Mouse (Mus musculus): Measurements from ENCODE around the gene Tle2. TPM values are rescaled to one million over a fixed set of nuclear protein-coding genes. Genes with fewer than 3 reads are reported as not detected.

Tle2 gene
- polyA plus RNA-seq, 1 experiment, result 97.8 TPM

GRCm38 (mm10) chr10:81588739-81589138, 14.4 kb downstream of the Tle2 start:
- no peak overlapping the region for H3K27ac ChIP-seq (ENCODE audit: insufficient read depth, low read length)
- TF ChIP-seq POLR2A (IDR thresholded peaks at IDR 0.05; ENCODE audit: extremely low read depth, insufficient read depth, low read length), result no peak
- TF ChIP-seq CTCF (IDR thresholded peaks at IDR 0.05; ENCODE audit: extremely low read depth, insufficient read depth, low read length), result no peak
- no peaks in the 10 kb centered on the region for H3K4me1 ChIP-seq (ENCODE audit: control insufficient read depth, insufficient read depth, low read length)
- no peak overlapping the region for H3K4me3 ChIP-seq (ENCODE audit: insufficient read depth, low read length)

GRCm38 (mm10) chr10:81591846-81592245, 17.5 kb downstream of the Tle2 start:
- Histone ChIP-seq H3K4me1 (ENCODE audit: control insufficient read depth, insufficient read depth, low read length) (0 out of 2 replicates have a peak, but pooled peaks cover 1% of the 10 kb centered on the region), H3K27ac (ENCODE audit: insufficient read depth, low read length) (no peak overlapping the region), H3K4me3 (ENCODE audit: insufficient read depth, low read length) (no peak overlapping the region)
- TF ChIP-seq POLR2A (IDR thresholded peaks at IDR 0.05; ENCODE audit: extremely low read depth, insufficient read depth, low read length) (no peak), CTCF (IDR thresholded peaks at IDR 0.05; ENCODE audit: extremely low read depth, insufficient read depth, low read length) (no peak)

GRCm38 (mm10) chr10:81592631-81593030, 18.3 kb downstream of the Tle2 start:
- Histone ChIP-seq H3K4me3 (ENCODE audit: insufficient read depth, low read length) (no peak overlapping the region), H3K27ac (ENCODE audit: insufficient read depth, low read length) (no peak overlapping the region), H3K4me1 (ENCODE audit: control insufficient read depth, insufficient read depth, low read length) (peaks cover 1% of the 10 kb centered on the region; the same call in 1 of the 2 replicates)
- TF ChIP-seq POLR2A (IDR thresholded peaks at IDR 0.05; ENCODE audit: extremely low read depth, insufficient read depth, low read length), result no peak
- no peak for TF ChIP-seq CTCF (IDR thresholded peaks at IDR 0.05; ENCODE audit: extremely low read depth, insufficient read depth, low read length)

GRCm38 (mm10) chr10:81593223-81593622, 18.9 kb downstream of the Tle2 start:
- Histone ChIP-seq H3K27ac (ENCODE audit: insufficient read depth, low read length) (no peak overlapping the region), H3K4me3 (ENCODE audit: insufficient read depth, low read length) (no peak overlapping the region), H3K4me1 (ENCODE audit: control insufficient read depth, insufficient read depth, low read length) (peaks cover 1% of the 10 kb centered on the region; the same call in 1 of the 2 replicates)
- TF ChIP-seq POLR2A (IDR thresholded peaks at IDR 0.05; ENCODE audit: extremely low read depth, insufficient read depth, low read length) (no peak), CTCF (IDR thresholded peaks at IDR 0.05; ENCODE audit: extremely low read depth, insufficient read depth, low read length) (no peak)

GRCm38 (mm10) chr10:81593935-81594334, 19.6 kb downstream of the Tle2 start:
- peaks cover 1% of the 10 kb centered on the region; the same call in 1 of the 2 replicates for H3K4me1 ChIP-seq (ENCODE audit: control insufficient read depth, insufficient read depth, low read length)
- H3K27ac ChIP-seq (ENCODE audit: insufficient read depth, low read length), result no peak overlapping the region
- no peak for TF ChIP-seq CTCF (IDR thresholded peaks at IDR 0.05; ENCODE audit: extremely low read depth, insufficient read depth, low read length)
- H3K4me3 ChIP-seq (ENCODE audit: insufficient read depth, low read length), result no peak overlapping the region

GRCm38 (mm10) chr10:81595599-81595998, 21.2 kb downstream of the Tle2 start:
- no peak overlapping the region for H3K27ac ChIP-seq (ENCODE audit: insufficient read depth, low read length)
- TF ChIP-seq POLR2A (IDR thresholded peaks at IDR 0.05; ENCODE audit: extremely low read depth, insufficient read depth, low read length) (no peak), CTCF (IDR thresholded peaks at IDR 0.05; ENCODE audit: extremely low read depth, insufficient read depth, low read length) (no peak)

GRCm38 (mm10) chr10:81596611-81597010, 22.2 kb downstream of the Tle2 start:
- H3K4me1 ChIP-seq (ENCODE audit: control insufficient read depth, insufficient read depth, low read length), result peaks cover 1% of the 10 kb centered on the region; the same call in 1 of the 2 replicates
- TF ChIP-seq CTCF (IDR thresholded peaks at IDR 0.05; ENCODE audit: extremely low read depth, insufficient read depth, low read length) (no peak), POLR2A (IDR thresholded peaks at IDR 0.05; ENCODE audit: extremely low read depth, insufficient read depth, low read length) (no peak)
- H3K27ac ChIP-seq (ENCODE audit: insufficient read depth, low read length), result no peak overlapping the region
- H3K4me3 ChIP-seq (ENCODE audit: insufficient read depth, low read length), result peak overlapping the region; percentile 9; the same call in 1 of the 2 replicates

More at GRCm38 (mm10) chr10:81595599-81595998, 21.2 kb downstream of the Tle2 start:
- Histone ChIP-seq H3K4me1 (ENCODE audit: control insufficient read depth, insufficient read depth, low read length) (peaks cover 1% of the 10 kb centered on the region; the same call in 1 of the 2 replicates), H3K4me3 (ENCODE audit: insufficient read depth, low read length) (no peak overlapping the region)

GRCm38 (mm10) chr10:81597137-81597950, 23.0 kb downstream of the Tle2 start:
- Histone ChIP-seq H3K27ac (ENCODE audit: insufficient read depth, low read length) (no peak overlapping the region), H3K4me1 (ENCODE audit: control insufficient read depth, insufficient read depth, low read length) (peaks cover 1% of the 10 kb centered on the region; the same call in 1 of the 2 replicates), H3K4me3 (ENCODE audit: insufficient read depth, low read length) (peak overlapping the region; percentile 9; the same call in 1 of the 2 replicates)
- TF ChIP-seq POLR2A (IDR thresholded peaks at IDR 0.05; ENCODE audit: extremely low read depth, insufficient read depth, low read length) (no peak), CTCF (IDR thresholded peaks at IDR 0.05; ENCODE audit: extremely low read depth, insufficient read depth, low read length) (no peak)

GRCm38 (mm10) chr10:81598342-81598741, 24.0 kb downstream of the Tle2 start:
- H3K4me3 ChIP-seq (ENCODE audit: insufficient read depth, low read length), result no peak overlapping the region
- no peak overlapping the region for H3K27ac ChIP-seq (ENCODE audit: insufficient read depth, low read length)
- H3K4me1 ChIP-seq (ENCODE audit: control insufficient read depth, insufficient read depth, low read length), result peaks cover 3% of the 10 kb centered on the region
- TF ChIP-seq POLR2A (IDR thresholded peaks at IDR 0.05; ENCODE audit: extremely low read depth, insufficient read depth, low read length), result no peak
- no peak for TF ChIP-seq CTCF (IDR thresholded peaks at IDR 0.05; ENCODE audit: extremely low read depth, insufficient read depth, low read length)

- Histone ChIP-seq H3K4me1 (ENCODE audit: control insufficient read depth, insufficient read depth, low read length) (peaks cover 3% of the 10 kb centered on the region), H3K4me3 (ENCODE audit: insufficient read depth, low read length) (no peak overlapping the region), H3K27ac (ENCODE audit: insufficient read depth, low read length) (no peak overlapping the region)
- no peak for TF ChIP-seq POLR2A (IDR thresholded peaks at IDR 0.05; ENCODE audit: extremely low read depth, insufficient read depth, low read length)
- no peak for TF ChIP-seq CTCF (IDR thresholded peaks at IDR 0.05; ENCODE audit: extremely low read depth, insufficient read depth, low read length)
These were observed 24.5 kb downstream of the Tle2 start for GRCm38 (mm10) chr10:81598871-81599270.

Measured in cortical plate, adult 2 months (tissue).